Comparison of ENCODE assay signal across 8 mouse cellular contexts in genomic region chr15:96676518-96676917, GRCm38 (mm10). TPM values are rescaled to one million over a fixed set of nuclear protein-coding genes. Genes with fewer than 3 reads are reported as not detected.
DNase-seq lines count a peak whose midpoint lies in the region; ATAC-seq and TF ChIP-seq lines count a peak whose summit lies in the region.

No protein-coding gene starts in this region.

- no peak overlapping the region for H3K27ac ChIP-seq in liver, adult 2 months (replicated peaks; ENCODE audit: insufficient read depth, low read depth, low read length)
- H3K27ac ChIP-seq in liver, embryonic 11.5 days (ENCODE audit: low read depth, low read length), result no peak overlapping the region
- H3K27ac ChIP-seq in lung, postnatal 0 days (ENCODE audit: low read length), result peak overlapping the region; percentile 63; the same call in 1 of the 2 replicates

- no peak for ATAC-seq in liver, embryonic 11.5 days (replicated peaks; ENCODE audit: low FRiP score)
- ATAC-seq in lung, postnatal 0 days, result peak; percentile 97

- no peaks in the 10 kb centered on the region for H3K27me3 ChIP-seq in liver, adult 2 months (ENCODE audit: control insufficient read depth, insufficient read depth, low read length)
- H3K27me3 ChIP-seq in liver, embryonic 11.5 days (replicated peaks; ENCODE audit: control insufficient read depth, insufficient read depth, low read length), result peaks cover 3% of the 10 kb centered on the region; the same call in 1 of the 2 replicates
- no peaks in the 10 kb centered on the region for H3K27me3 ChIP-seq in lung, postnatal 0 days (replicated peaks; ENCODE audit: insufficient read depth, low read length)

- no peak overlapping the region for H3K4me3 ChIP-seq in liver, adult 2 months (ENCODE audit: insufficient read depth, low read depth, low read length)
- H3K4me3 ChIP-seq in liver, embryonic 11.5 days (ENCODE audit: low read depth, low read length), result no peak overlapping the region
- no peak overlapping the region for H3K4me3 ChIP-seq in lung, postnatal 0 days (ENCODE audit: low read depth, low read length)

- H3K4me1 ChIP-seq in liver, adult 2 months (ENCODE audit: control insufficient read depth, insufficient read depth, low read length), result peaks cover 15% of the 10 kb centered on the region
- no peaks in the 10 kb centered on the region for H3K4me1 ChIP-seq in liver, embryonic 11.5 days (replicated peaks; ENCODE audit: control insufficient read depth, insufficient read depth, low read length)
- no peaks in the 10 kb centered on the region for H3K4me1 ChIP-seq in lung, postnatal 0 days (ENCODE audit: insufficient read depth, low read depth, low read length)

- no peaks in the 10 kb centered on the region for H3K79me2 ChIP-seq in liver, adult 2 months (ENCODE audit: control insufficient read depth, insufficient read depth, low read length)

- peak; percentile 63; the same call in 1 of the 2 replicates for TF ChIP-seq EP300 in lung, postnatal 0 days (IDR thresholded peaks at IDR 0.05)

- no peaks in the 10 kb centered on the region for H3K9me3 ChIP-seq in liver, embryonic 11.5 days (ENCODE audit: control insufficient read depth, low read length)
- no peaks in the 10 kb centered on the region for H3K9me3 ChIP-seq in lung, postnatal 0 days (ENCODE audit: low read length)

- DNase-seq in gastrocnemius, postnatal 10 days, result peak; percentile 45
- DNase-seq in gastrocnemius, adult 18-20 months (ENCODE audit: low spot score), result no peak
- DNase-seq in liver, adult 2 months (ENCODE audit: extremely low read depth, low read depth, low spot score), result peak; percentile 79
- DNase-seq in liver, embryonic 11.5 days (ENCODE audit: low spot score), result no peak
- DNase-seq in brain, adult 2 months (ENCODE audit: low read depth, low spot score), result peak; percentile 58
- DNase-seq in lung, postnatal 0 days (ENCODE audit: low spot score), result peak; percentile 94
- no peak for DNase-seq in thymus, postnatal 36 days
- DNase-seq in spleen, adult 12 weeks (ENCODE audit: low spot score), result no peak

- no peak for TF ChIP-seq CTCF in liver, adult 2 months (IDR thresholded peaks at IDR 0.05; ENCODE audit: low read depth, low read length)
- no peak; the same call in 1 of the 2 replicates for TF ChIP-seq CTCF in lung, postnatal 0 days (IDR thresholded peaks at IDR 0.05)

- no peak overlapping the region for H3K9ac ChIP-seq in liver, adult 2 months (ENCODE audit: low read depth, low read length)
- H3K9ac ChIP-seq in liver, embryonic 11.5 days (ENCODE audit: low read depth, low read length), result no peak overlapping the region
- no peak overlapping the region for H3K9ac ChIP-seq in lung, postnatal 0 days (replicated peaks; ENCODE audit: low read depth)

- no peak overlapping the region for H3K4me2 ChIP-seq in liver, embryonic 11.5 days
- peak overlapping the region; percentile 0; the same call in 1 of the 2 replicates for H3K4me2 ChIP-seq in lung, postnatal 0 days (replicated peaks; ENCODE audit: low read depth, low read length)

- TF ChIP-seq POLR2A in liver, adult 2 months (IDR thresholded peaks at IDR 0.05; ENCODE audit: extremely low read depth, insufficient read depth, low read length), result no peak

- whole genome bisulfite sequencing in liver, adult 2 months, result 6% methylated on average over 10 of the region's 10 CpGs
- 66% methylated on average over 10 of the region's 10 CpGs for WGBS in liver, embryonic 11.5 days
- 20% methylated on average over 10 of the region's 10 CpGs for WGBS in lung, postnatal 0 days

- H3K36me3 ChIP-seq in liver, adult 2 months (ENCODE audit: control insufficient read depth, insufficient read depth, low read length), result no peaks in the 10 kb centered on the region
- H3K36me3 ChIP-seq in liver, embryonic 11.5 days (ENCODE audit: control insufficient read depth, insufficient read depth, low read length), result no peaks in the 10 kb centered on the region
- H3K36me3 ChIP-seq in lung, postnatal 0 days (ENCODE audit: insufficient read depth, low read length), result no peaks in the 10 kb centered on the region

RNA-seq across cellular contexts. Expression of gene Slc38a2, which starts 23.0 kb away (rescaled TPM):
- total RNA-seq in gastrocnemius, postnatal 10 days (2021), result 10 to 100 TPM; 80.2 to 88.9 TPM
- total RNA-seq in gastrocnemius, adult 18-20 months (2021), result 100 to 1,000 TPM in 1 of 2 experiments, 10 to 100 TPM in 1; 93.4 to 242 TPM
- total RNA-seq in liver, adult 2 months (2014; rRNA removed), result 73.9 and 85.1 TPM in 2 replicates
- 22.1 and 22.5 TPM in 2 replicates for polyA plus RNA-seq in liver, adult 2 months (2012; rRNA removed)
- 111 and 116 TPM in 2 replicates for polyA plus RNA-seq in liver, embryonic 11.5 days (2014; fragmentation: Nextera tagmentation; extraction: Ambion mirVana)
- polyA plus RNA-seq in lung, postnatal 0 days (2015; fragmentation: Nextera tagmentation; extraction: Ambion mirVana), result 66.6 and 75.3 TPM in 2 replicates

RNA-seq across cellular contexts. Expression of gene Slc38a1, which starts 33.8 kb away (rescaled TPM):
- 1 to 10 TPM; 6.9 to 9.3 TPM for total RNA-seq in gastrocnemius, postnatal 10 days (2021)
- total RNA-seq in gastrocnemius, adult 18-20 months (2021), result 1 to 10 TPM in 1 of 2 experiments, under 1 TPM in 1; 0.75 to 1.4 TPM
- total RNA-seq in liver, adult 2 months (2014; rRNA removed), result 0.74 and 0.87 TPM in 2 replicates
- 0.31 and 2.0 TPM in 2 replicates for polyA plus RNA-seq in liver, adult 2 months (2012; rRNA removed)
- polyA plus RNA-seq in liver, embryonic 11.5 days (2014; fragmentation: Nextera tagmentation; extraction: Ambion mirVana), result 61.6 and 68.5 TPM in 2 replicates
- polyA plus RNA-seq in lung, postnatal 0 days (2015; fragmentation: Nextera tagmentation; extraction: Ambion mirVana), result 13.5 and 14.5 TPM in 2 replicates

Comparison
In these comparisons a context has a peak if more than half of its experiments do, and no peak if none do; other contexts are left out.
1. DNase-seq: peak in gastrocnemius, postnatal 10 days (single experiment), liver, adult 2 months (single experiment), brain, adult 2 months (single experiment) and lung, postnatal 0 days (single experiment); none in gastrocnemius, adult 18-20 months (single experiment), liver, embryonic 11.5 days (single experiment), thymus, postnatal 36 days (0 of 2) and spleen, adult 12 weeks (single experiment).